Mouse (Mus musculus) kidney, postnatal 14 days (tissue): ENCODE data around the gene Ttc32.
"Not testable (repeated sequence)": the region's sequence is repeated elsewhere in the genome, so short reads cannot be mapped to it uniquely, and the experiment has no call there.

Experiments
- DNase-seq: peaks from one replicate; pipeline ENCODE4 v3.0.0; 2022; ENCODE audit warnings: mixed read lengths

The Ttc32 gene

GRCm38 (mm10) chr12:9029888-9030723 is at the start of gene Ttc32:
Gene Ttc32, plus strand, starts transcription at chr12:9029997.
- peak; percentile 94 for DNase-seq

GRCm38 (mm10) chr12:8993231-8993630 is 36.6 kb upstream of the Ttc32 start:
- DNase-seq: no peak

GRCm38 (mm10) chr12:8998318-8998717 is 31.5 kb upstream of the Ttc32 start:
- DNase-seq: no peak

- peak; percentile 75 for DNase-seq
These were observed 27.7 kb upstream of the Ttc32 start for GRCm38 (mm10) chr12:9002038-9002648.

GRCm38 (mm10) chr12:9007146-9007545 is 22.7 kb upstream of the Ttc32 start:
- no peak for DNase-seq

- no peak for DNase-seq
These were observed 22.0 kb upstream of the Ttc32 start for GRCm38 (mm10) chr12:9007811-9008210.

GRCm38 (mm10) chr12:9010311-9010710 is 19.5 kb upstream of the Ttc32 start:
- DNase-seq: no peak

GRCm38 (mm10) chr12:9016376-9016775 is 13.4 kb upstream of the Ttc32 start:
- no peak for DNase-seq

- no peak for DNase-seq
These were observed 9.4 kb upstream of the Ttc32 start for GRCm38 (mm10) chr12:9020431-9020830.

GRCm38 (mm10) chr12:9020986-9021385 is 8.8 kb upstream of the Ttc32 start:
- DNase-seq: no peak

- DNase-seq: no peak
These were observed 6.8 kb upstream of the Ttc32 start for GRCm38 (mm10) chr12:9023031-9023430.

GRCm38 (mm10) chr12:9024071-9024470 is 5.7 kb upstream of the Ttc32 start:
- DNase-seq: no peak

GRCm38 (mm10) chr12:9024736-9025135 is 5.1 kb upstream of the Ttc32 start:
- DNase-seq: no peak

GRCm38 (mm10) chr12:9026843-9027242 is 3.0 kb upstream of the Ttc32 start:
- DNase-seq: no peak

GRCm38 (mm10) chr12:9028816-9029215 is 981 bp upstream of the Ttc32 start:
- not testable (repeated sequence) for DNase-seq

GRCm38 (mm10) chr12:9029506-9029887 is 300 bp upstream of the Ttc32 start:
- no peak for DNase-seq

- DNase-seq: no peak
These were observed 1.4 kb downstream of the Ttc32 start for GRCm38 (mm10) chr12:9031166-9031565.

- no peak for DNase-seq
These were observed 3.3 kb downstream of the Ttc32 start for GRCm38 (mm10) chr12:9033140-9033539.

GRCm38 (mm10) chr12:9036409-9036808 is 6.6 kb downstream of the Ttc32 start:
- no peak for DNase-seq

- DNase-seq: no peak
These were observed 10.4 kb downstream of the Ttc32 start for GRCm38 (mm10) chr12:9040177-9040576.

- no peak for DNase-seq
These were observed 10.9 kb downstream of the Ttc32 start for GRCm38 (mm10) chr12:9040686-9041085.

- no peak for DNase-seq
These were observed 12.5 kb downstream of the Ttc32 start for GRCm38 (mm10) chr12:9042316-9042715.

- DNase-seq: no peak
These were observed 13.0 kb downstream of the Ttc32 start for GRCm38 (mm10) chr12:9042759-9043158.

GRCm38 (mm10) chr12:9044666-9045065 is 14.9 kb downstream of the Ttc32 start:
- no peak for DNase-seq
